Mouse (Mus musculus) c-Kit-positive CD71-positive TER-119-positive erythroid progenitor cells, embryonic 14.5 days (primary cell): Measurements from ENCODE around the gene Jarid2.

Source experiments
- DNase-seq: peaks from one replicate; pipeline ENCODE4 v3.0.0-alpha.2; 2013; ENCODE audit warnings: low spot score

Jarid2 gene

GRCm38 (mm10) chr13:44730146-44730864 is 1.0 kb downstream of the Jarid2 start:
- DNase-seq: peak; percentile 98

- peak; percentile 84 for DNase-seq
Measured at GRCm38 (mm10) chr13:44730939-44731551, 1.8 kb downstream of the Jarid2 start.

GRCm38 (mm10) chr13:44731727-44732441 is 2.6 kb downstream of the Jarid2 start:
- peak; percentile 49 for DNase-seq

DNA sequence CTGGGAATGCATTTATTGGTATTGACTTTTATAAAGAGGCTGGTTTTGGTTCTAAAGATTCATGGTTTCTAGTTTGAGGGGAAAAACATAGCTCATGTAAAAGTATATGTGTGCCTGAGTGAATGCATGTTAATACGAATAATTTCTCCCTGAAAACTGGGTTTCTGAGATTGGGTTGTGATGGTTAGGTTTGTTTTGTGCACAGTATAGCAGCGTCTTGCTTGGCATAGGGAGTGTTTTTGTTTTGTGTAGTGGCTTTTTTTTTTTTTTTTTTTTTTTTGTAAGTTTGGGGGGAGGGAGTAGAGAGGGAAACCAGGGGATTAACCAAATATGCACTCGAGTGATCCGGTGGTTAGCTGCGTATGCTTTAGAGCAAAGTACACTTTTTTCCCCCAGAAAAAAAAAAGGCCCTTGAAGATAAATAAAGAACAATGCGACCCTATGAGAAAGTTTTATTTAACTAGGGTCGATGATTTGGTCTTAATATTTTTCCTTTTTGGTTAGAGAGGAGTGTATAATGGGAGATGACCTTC is 3.2 kb downstream of the Jarid2 start:
- DNase-seq: peak; percentile 22

GRCm38 (mm10) chr13:44733036-44733372 is 3.7 kb downstream of the Jarid2 start:
- DNase-seq: peak; percentile 49

GRCm38 (mm10) chr13:44733373-44734111 is 4.3 kb downstream of the Jarid2 start:
- peak; percentile 76 for DNase-seq

DNA sequence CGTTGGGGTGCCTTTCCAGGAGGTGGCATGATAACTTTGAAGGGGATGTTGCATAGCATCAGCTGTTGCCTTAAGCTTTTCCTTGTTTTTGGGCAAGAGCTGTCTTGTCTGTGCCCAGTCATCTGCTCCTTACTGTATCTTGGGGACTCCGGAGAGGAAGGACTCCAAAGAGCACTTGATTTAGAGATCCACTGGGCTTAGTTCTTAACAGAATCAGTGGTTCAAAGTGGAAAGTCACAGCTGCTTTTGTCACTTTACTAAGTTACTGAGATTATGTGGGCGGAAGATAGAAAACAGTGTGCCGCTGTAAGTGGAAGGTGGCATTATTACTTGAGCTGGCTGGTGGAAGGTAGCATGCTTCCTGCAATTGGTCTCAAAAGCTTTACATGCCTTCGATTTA is 5.2 kb downstream of the Jarid2 start:
- no peak for DNase-seq

- DNase-seq: no peak
Measured at GRCm38 (mm10) chr13:44735088-44735690, 5.9 kb downstream of the Jarid2 start.

DNA sequence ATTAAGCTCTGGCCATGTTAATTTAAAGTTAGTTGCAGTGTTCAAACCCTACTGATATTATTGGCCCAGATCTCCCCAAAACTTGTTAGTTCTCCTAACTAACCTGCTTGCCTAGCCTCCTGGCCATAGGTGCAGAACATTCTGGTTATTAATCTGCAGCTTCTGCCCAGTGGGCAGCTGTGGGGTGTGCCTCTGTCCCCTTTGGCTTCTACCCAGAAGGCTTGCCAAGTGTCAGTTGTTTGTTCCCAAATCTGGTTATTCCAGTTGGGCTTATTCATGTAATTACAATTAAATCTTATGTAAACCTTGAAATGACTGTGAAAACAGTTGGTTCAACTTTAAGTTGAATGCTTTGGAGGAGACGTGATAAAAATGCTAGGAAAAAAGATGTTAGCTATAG is 8.0 kb downstream of the Jarid2 start:
- DNase-seq: no peak

- no peak for DNase-seq
Measured at GRCm38 (mm10) chr13:44751780-44752179, 22.5 kb downstream of the Jarid2 start.

DNA sequence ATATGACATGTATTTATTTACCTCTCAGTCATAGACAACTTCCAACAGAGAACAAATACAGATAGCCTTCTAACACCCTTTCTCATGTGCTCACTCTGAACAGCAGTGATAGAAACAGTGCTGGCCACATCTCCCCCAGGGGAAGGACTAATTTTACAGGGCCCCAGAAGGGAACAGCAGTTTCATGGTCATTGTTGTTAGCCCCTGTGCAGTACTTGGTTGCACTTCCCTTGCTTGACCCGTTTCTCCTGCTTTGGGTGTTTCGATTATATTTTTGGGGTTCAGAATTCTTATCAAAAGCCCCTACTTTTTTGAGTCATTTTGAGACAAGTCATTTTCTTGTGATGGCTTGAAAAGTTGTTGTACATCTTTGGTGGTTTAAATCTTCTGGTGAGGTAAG is 23.9 kb downstream of the Jarid2 start:
- DNase-seq: no peak

GRCm38 (mm10) chr13:44755434-44755833 is 26.2 kb downstream of the Jarid2 start:
- no peak for DNase-seq

- DNase-seq: no peak
Measured at GRCm38 (mm10) chr13:44758750-44759149, 29.5 kb downstream of the Jarid2 start.

- DNase-seq: no peak
Measured at GRCm38 (mm10) chr13:44760761-44761160, 31.5 kb downstream of the Jarid2 start.

- DNase-seq: no peak
Measured at GRCm38 (mm10) chr13:44763068-44763467, 33.8 kb downstream of the Jarid2 start.

- DNase-seq: no peak
Measured at GRCm38 (mm10) chr13:44767751-44768150, 38.5 kb downstream of the Jarid2 start.

DNA sequence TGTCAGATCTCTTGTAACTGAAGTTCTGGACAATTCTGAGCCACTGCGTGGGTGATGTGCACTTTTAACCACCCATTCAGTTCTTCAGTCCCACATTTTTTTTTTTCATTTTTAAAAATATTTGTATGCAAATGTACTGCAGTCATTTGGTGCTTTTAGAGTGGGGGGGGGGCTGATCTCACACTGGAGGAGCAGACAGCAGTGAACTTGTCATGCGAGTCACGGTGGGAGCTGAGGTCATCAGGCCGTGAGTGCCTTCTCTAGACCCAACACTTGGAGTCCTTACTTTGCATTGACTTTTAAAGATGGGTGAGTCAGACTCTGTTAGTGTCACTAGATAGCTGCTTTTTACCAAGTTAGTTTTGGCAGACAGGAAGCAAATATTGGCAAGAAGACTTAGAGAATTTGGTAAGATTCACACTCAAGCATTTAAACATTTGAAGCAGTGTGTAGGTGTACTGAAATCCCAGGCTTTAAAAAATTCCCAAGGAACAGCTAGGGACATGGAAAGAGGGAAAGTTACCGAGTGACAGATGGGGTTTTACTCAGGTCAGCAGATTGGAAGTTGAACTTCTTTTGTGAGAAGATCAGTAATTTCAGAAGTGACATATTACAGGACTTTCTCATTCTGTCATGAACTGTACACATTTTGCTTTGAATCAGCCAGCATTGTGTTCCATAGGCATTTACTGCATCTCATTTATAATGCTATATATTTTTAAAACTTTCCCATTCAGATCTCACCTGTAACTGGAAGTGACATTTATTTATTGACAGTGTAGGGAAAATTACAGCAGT is 41.7 kb downstream of the Jarid2 start:
- DNase-seq: no peak

DNA sequence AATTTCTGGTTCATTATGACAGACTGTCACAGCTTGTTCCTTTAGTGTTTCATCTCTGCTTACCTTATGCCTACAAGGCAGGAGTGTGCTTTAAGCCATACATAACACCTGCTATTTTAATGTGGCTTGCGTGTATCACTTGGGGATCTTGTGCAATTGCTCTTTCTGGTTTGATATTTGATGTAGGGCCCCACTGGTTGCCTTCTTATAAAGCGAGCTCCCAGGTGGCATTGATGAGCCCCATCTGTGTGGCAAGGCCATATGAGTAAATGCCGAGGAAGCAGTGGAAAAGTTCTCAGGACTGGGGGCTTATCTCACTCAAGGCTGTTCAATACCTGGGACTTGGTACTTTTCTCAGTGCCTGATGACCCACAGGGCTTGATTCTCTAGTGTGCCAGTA is 43.5 kb downstream of the Jarid2 start:
- DNase-seq: no peak

- DNase-seq: no peak
Measured at GRCm38 (mm10) chr13:44774351-44774750, 45.1 kb downstream of the Jarid2 start.

- DNase-seq: no peak
Measured at GRCm38 (mm10) chr13:44775396-44775795, 46.1 kb downstream of the Jarid2 start.

- no peak for DNase-seq
Measured at GRCm38 (mm10) chr13:44780506-44780905, 51.2 kb downstream of the Jarid2 start.
